Mouse (Mus musculus) MEL (cell line): ENCODE data around the gene Zfp655.

ENCODE experiments used
- CTCF ChIP-seq, 3 experiments: IDR thresholded peaks in 2 of 3; conservative IDR thresholded peaks in 1 of 3; 2 replicates each; pipeline ENCODE4 v1.5.1; 2011 to 2012; ENCODE audit warnings: low read length in 3 of 3, low read depth in 2 of 3, mild to moderate bottlenecking in 2 of 3, improper control_type of control experiment in 1 of 3, inconsistent platforms in 1 of 3, mixed read lengths in 1 of 3, moderate library complexity in 1 of 3; ENCODE audit not compliant: control insufficient read depth in 1 of 3, insufficient read depth in 1 of 3, poor library complexity in 1 of 3, severe bottlenecking in 1 of 3
- EP300 ChIP-seq, 2 experiments: IDR thresholded peaks; 2 replicates each; pipeline ENCODE4 v1.6.1; 2011; ENCODE audit warnings: improper control_type of control experiment in 2 of 2, low read length in 2 of 2, low read depth in 1 of 2, mild to moderate bottlenecking in 1 of 2
- MYC ChIP-seq: IDR thresholded peaks from 2 replicates; pipeline ENCODE4 v1.6.1; 2011; ENCODE audit warnings: low read depth, mild to moderate bottlenecking, low read length, improper control_type of control experiment, moderate library complexity
- POLR2A ChIP-seq, 2 experiments: IDR thresholded peaks; 2 replicates each; pipeline ENCODE4 v1.6.1; 2011 to 2012; ENCODE audit warnings: low read length in 2 of 2, mild to moderate bottlenecking in 2 of 2, control low read depth in 1 of 2, improper control_type of control experiment in 1 of 2, low read depth in 1 of 2, moderate library complexity in 1 of 2; ENCODE audit not compliant: control insufficient read depth in 1 of 2, insufficient read depth in 1 of 2, poor library complexity in 1 of 2
- RCOR1 ChIP-seq: IDR thresholded peaks from 2 replicates; pipeline ENCODE4 v1.6.1; 2012; ENCODE audit warnings: low read depth, mild to moderate bottlenecking, inconsistent platforms, low read length, improper control_type of control experiment
- TCF12 ChIP-seq: IDR thresholded peaks from 2 replicates; pipeline ENCODE4 v1.6.1; 2014; ENCODE audit warnings: low read depth, mild to moderate bottlenecking, inconsistent platforms, low read length, improper control_type of control experiment, moderate library complexity
- UBTF ChIP-seq: IDR thresholded peaks from 2 replicates; pipeline ENCODE4 v1.6.1; 2012; ENCODE audit warnings: low read depth, mild to moderate bottlenecking, inconsistent platforms, low read length, improper control_type of control experiment, moderate library complexity, borderline replicate concordance; ENCODE audit not compliant: insufficient read depth

- no peak for TF ChIP-seq POLR2A (IDR thresholded peaks at IDR 0.05; ENCODE audit: control insufficient read depth in 1 of 2, insufficient read depth in 1 of 2, low read depth in 1 of 2, low read length in 2 of 2, poor library complexity in 1 of 2)
- no peak for TF ChIP-seq UBTF
- TF ChIP-seq EP300 (IDR thresholded peaks at IDR 0.05; ENCODE audit: low read depth in 1 of 2, low read length in 2 of 2), result no peak
- TF ChIP-seq RCOR1, result no peak
- no peak for TF ChIP-seq MYC
- TF ChIP-seq CTCF (IDR thresholded peaks at IDR 0.05 in 2 of 3, conservative IDR thresholded peaks at IDR 0.05 in 1 of 3; ENCODE audit: control insufficient read depth in 1 of 3, insufficient read depth in 1 of 3, low read depth in 2 of 3, low read length in 3 of 3, poor library complexity in 1 of 3, severe bottlenecking in 1 of 3), result no peak
- no peak for TF ChIP-seq TCF12
These were observed 42.1 kb upstream of the Zfp655 start for GRCm38 (mm10) chr5:145189416-145189815.
